Mouse (Mus musculus): ENCODE data around the gene Ppm1g. TPM values are rescaled to one million over a fixed set of nuclear protein-coding genes. Genes with fewer than 3 reads are reported as not detected.
"Not testable (repeated sequence)": the region's sequence is repeated elsewhere in the genome, so short reads cannot be mapped to it uniquely, and the experiment has no call there.

Ppm1g gene
- total RNA-seq, 4 experiments from 2014 or later = 93.5 to 125 (median 105) TPM

DNA sequence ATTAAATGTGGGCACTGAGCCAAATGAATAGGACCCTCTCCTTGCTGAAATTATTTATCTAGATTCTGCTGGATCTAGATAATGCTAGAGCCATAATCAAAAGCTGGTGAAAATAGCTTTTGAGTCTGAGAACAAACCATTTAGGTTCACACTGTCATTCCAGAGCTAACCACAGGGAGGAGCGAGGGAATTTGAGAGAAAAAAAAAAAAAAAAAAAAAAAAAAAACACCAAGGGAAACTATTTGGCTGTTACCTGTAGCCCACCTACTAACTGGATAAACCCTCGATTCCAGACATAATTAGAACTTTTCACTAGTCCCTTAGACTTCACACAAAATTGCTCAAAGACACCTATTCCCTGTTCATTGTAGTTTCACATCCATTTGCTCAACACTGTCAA, 1.4 kb downstream of the Ppm1g start:
- DNase-seq = no peak

DNA sequence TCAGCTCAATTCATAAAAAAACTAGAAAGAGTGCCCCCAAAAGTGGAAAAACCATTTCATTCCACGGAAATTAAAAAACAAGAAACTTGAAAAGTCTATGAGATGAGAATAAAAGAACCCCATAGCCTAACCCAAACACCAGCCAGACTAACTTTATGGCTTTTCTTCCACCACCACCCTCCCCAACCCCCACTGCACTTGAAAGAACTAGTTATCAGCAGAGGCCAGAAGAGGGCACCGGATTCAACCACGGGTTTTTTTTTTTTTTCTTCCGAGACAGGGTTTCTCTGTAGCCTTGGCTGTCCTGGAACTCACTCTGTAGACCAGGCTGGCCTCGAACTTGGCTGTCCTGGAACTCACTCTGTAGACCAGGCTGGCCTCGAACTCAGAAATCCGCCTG, 2.2 kb downstream of the Ppm1g start:
- no peak for DNase-seq

DNA sequence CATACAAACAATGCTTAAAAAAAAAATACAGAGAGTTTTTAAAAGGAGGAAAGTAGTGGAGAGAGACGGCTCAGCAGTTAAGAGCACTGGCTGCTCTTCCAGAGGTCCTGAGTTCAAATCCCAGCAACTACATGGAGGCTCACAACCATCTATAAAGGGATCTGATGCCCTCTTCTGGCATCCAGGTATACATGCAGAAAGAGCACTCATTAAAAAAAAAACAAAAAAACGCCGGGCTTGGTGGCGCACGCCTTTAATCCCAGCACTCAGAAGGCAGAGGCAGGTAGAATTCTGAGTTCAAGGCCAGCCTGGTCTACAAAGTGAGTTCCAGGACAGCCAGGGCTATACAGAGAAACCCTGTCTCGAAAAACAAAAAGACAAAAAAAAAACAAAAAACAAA, 3.9 kb downstream of the Ppm1g start:
- not testable (repeated sequence) for DNase-seq

DNA sequence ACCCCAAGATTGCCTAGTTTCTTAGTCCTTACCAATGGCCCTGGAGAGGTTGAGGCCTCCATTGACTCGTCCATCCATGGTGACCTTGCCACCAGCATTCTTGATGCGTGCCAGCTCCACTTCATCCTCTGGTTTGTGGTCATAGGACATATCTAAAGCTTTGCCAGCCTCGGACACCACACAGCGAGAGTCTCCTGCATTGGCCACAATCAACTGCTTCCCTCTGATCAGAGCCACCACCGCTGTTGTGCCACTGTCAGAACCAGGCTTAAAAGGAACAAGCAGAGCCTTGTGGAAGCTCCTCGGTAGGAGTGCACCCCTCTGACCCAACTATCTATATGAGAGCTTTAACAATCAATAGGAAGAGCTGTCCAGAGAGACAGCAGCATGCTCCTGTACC, 16.1 kb downstream of the Ppm1g start:
- DNase-seq = no peak

DNA sequence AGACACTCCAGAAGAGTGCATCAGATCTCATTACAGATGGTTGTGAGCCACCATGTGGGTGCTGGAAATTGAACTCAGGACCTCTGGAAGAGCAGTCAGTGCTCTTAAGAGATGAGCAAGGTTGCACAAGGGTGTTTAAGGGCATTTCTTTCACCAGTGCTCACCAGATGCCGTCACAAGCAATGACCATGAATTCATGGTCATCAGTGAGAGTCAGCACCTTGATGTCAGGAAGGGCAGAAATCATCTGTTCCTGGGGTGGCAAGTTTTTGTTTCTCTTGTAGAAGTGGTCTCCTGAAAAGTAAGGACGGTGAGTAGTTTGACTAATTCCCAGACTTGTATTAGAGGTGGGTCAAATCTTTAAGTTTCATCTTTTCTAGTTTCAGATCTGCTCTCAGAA, 16.6 kb downstream of the Ppm1g start:
- no peak for DNase-seq

DNA sequence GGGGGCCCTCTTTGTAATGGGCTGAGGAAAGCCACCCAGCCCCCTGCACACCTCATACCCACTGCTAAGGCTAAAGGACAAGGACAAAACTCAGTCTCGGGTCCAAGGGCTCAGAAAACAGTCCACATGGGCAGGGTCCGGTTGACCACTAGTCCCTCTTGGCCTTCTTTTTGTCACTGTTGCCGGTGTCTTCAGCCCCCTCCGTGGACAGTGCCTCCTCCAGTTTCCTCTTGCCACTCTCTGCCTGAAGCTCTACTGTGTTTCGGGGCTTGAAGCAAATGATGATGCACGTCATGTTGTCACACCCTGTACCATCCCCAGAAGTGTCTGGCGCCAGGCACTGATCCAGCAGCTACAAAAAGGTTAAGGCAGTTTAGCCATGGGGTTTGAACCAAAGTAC, 17.6 kb downstream of the Ppm1g start:
- no peak for DNase-seq

DNA sequence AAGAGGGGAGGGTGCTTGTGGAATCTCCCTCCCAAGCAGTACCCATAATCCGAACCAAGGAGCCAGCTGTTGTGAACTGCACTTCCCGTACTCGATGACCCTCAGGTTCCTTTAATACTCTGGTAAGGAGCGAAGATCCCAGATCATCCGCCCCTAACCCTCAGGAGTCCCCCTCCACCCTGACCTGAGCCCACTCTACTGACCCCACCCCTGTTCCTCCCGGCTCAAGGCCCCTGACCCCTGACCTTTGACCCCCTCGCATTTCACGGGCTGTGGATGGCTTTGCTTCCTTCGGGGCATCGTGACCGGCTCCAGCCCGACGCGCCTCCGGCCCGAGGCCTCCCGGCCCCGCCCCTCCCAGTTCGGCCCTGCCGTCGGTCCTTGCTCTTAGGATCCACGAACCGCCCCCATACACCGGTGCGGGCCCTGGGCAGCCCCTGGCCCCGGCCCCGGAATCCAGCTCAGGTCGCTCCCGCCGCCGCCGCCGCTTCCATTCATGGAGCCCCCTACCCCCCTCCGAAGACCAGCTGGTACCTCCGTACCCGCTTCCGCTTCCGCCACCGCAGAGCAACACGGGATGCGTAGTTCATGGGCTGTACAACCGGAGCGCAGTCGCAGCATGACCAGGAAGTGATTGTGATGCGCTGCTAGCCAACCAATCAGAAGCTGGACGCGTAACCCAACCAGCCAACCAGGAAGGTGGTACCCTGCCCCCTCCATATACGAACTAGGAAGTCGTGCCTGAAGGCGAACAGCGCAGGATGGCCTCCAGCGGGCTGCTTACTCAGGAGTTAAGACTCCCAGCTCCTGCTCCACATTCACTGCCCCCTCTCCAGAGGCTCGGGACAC, 18.5 kb downstream of the Ppm1g start, which contains the start of gene Zfp513:
Gene Zfp513, minus strand, starts transcription at position 562 of the 849 bp plus-strand sequence.
- peak; percentile 99 for DNase-seq

DNA sequence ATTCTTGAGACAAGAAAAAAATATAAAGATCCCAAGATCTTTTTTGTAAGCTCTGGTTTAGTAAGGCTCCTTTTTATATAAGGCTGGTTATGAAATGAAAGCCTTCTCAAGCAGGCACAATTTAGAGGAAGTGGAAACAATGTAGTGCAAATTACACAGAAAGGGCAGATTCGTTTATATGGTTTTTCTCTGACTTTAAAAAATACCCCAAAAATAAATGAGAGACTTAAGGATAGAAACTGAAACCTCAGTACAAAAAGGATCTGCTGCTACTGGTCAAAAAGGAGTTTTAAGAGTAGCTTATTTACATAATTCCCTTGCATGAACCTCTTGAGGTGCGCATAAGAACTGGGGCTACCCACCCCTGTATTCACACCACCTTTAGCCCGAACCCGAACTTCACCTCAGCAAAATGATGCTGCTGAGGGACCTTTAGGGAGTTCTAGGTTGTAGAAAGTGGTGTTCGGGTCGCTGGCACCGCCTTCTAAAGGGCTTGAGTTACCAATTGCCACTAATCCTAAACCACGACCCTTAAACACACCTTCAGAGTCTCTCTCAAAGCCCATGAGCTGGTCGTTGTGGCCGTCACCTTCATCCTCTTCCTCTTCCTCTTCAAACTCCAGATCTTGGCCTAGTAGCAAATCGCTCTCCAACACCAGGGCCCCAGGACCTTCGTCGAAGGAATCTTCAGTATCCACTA, 19.3 kb downstream of the Ppm1g start:
- no peak for DNase-seq

DNA sequence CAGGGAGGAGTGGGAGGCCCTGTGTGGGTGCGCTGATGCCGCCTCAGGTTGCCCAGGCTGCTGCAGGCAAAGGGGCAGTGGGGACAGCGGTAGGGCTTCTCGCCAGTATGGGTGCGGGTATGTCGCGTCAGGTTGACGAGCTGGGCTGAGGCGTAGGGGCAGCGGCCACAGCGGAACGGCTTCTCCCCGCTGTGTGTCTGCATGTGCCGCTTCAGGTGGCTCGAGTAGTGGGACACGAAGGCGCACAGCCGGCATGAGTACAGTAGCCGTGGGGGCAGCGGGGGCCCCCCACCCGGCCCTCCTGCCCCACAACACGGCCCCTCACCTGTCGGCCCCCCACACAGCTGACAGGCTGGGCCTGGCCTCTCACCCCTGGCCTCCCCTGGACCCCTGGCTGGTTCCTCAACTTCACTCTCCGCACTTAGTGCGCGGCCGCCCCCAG, 20.1 kb downstream of the Ppm1g start:
- DNase-seq = no peak

DNA sequence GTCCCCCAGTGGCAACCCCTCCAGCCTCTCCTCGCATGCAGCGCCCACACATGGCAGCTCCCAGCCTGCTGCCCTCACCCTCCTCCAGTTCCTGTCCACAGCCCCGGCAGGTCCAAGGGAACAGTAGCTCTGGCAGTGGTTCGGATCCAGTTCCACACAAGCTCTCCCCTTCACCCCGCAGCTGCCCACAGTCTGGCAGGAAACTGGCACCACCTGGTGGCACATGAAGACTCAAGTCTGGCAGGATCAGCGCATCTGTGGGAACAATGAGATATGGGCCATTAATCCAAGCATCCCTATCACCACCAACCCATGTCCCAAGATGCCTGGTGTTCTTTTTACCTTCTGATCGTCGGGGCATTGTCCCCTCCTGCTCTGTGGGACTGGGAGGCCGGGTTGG, 20.6 kb downstream of the Ppm1g start:
- no peak for DNase-seq

DNA sequence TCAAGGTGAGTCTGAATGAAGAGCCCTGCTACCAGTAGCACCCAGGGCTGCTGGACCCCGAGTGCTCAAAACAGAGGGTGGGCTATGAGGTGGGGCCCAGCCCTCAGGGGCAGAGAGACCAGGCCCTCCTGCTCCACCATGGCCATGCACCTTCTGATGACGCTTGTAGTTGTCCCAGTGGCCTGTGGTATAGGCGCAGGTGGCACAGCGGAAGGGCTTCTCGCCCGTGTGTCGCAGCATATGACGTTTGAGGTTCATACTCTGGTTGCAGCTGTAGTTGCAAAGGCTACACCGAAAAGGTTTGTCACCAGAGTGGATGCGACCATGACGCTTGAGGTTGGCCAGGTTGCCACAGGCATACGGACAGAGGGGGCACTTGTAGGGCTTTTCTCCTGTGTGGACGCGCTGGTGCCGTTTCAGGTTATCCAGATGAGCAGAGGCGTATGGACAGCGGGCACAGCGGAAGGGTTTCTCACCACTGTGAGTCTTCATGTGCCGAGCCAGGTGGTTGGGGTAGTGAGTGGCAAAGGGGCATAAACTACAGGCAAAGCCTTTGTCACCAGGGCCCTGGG, 21.1 kb downstream of the Ppm1g start:
- DNase-seq = no peak

DNA sequence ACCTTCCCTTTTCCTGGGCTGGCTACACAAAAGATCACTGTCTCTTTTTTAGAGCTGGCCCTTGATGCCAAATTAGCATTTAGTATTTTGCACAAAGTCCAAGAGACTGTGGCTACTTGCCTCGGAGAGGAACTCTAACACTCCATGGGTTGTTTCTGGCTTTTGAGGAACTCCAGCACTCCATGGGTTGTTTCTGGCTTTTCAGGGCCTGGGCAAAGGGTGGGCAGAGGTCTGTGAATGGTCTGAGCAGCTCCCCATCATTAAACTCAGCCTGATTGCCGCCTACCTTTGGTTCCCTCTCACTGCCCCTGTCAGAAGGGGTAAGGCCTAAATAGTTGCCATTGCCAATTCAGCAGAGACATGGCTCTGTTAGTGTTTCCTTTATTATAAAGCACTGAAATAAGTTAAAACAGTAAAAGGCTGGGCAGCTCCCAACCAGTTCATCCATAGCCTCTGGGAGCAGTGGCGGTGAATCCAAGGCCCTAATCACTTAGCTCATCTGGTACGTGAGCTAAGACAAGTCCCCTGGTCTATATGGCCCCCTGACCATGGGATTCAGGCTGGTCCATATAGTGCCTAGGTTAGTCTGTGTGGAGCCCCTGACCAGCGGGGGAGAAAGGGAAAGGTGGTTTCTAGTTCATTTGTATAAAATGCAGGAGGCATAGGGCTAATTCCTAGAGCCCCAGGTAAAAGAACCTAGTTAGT, 21.7 kb downstream of the Ppm1g start:
- DNase-seq = no peak

DNA sequence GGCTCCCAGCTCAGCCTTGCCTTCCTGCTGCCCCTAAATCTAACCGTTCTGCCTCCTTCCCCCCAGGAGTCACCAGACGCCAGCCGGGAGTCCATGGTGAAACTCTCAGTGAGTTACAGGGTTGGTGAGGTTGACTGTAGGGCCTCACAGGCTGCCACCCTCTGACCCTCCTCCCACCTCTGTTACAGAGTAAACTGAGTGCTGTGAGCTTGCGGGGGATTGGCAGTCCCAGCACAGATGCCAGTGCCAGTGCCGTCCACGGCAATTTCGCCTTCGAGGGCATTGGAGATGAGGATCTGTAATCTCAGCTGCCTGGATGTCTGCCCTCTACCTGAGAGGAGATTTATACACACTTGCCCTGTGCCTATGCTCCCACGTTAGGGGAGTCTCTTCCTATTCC, 22.3 kb downstream of the Ppm1g start:
- DNase-seq = no peak

DNA sequence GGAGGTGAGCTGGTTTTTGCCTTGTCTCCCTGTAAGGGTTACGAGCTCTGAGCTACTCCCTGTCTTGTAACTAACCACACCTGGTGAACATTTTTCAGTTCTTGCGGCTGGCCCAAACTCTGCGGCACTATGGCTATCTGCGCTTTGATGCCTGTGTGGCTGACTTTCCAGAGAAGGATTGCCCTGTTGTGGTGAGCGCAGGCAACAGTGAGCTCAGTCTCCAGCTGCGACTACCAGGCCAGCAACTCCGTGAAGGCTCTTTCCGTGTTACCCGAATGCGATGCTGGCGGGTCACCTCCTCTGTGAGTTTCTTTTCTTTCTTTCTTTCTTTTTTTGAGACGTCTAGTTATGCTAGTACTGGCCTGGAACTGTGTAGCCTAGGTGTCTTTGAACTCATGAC, 23.4 kb downstream of the Ppm1g start:
- DNase-seq = no peak

DNA sequence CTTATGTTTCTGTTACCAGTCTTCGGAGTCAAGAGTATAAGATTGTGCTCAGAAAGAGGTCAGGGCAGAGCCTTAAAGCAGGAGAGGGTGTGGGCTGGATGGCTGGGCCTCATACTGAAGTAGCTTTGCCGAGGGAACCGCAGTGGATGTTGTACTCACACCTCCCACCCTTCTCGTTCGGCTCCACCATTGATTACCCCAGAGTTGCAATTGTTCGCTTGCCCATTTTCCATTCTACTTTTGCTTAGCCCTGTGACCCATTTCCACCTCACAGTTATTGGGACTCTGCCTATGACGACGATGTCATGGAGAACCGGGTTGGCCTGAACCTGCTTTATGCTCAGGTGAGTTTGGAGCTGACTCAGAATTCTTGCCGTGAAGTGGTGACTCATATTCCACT, 24.3 kb downstream of the Ppm1g start:
- no peak for DNase-seq

DNA sequence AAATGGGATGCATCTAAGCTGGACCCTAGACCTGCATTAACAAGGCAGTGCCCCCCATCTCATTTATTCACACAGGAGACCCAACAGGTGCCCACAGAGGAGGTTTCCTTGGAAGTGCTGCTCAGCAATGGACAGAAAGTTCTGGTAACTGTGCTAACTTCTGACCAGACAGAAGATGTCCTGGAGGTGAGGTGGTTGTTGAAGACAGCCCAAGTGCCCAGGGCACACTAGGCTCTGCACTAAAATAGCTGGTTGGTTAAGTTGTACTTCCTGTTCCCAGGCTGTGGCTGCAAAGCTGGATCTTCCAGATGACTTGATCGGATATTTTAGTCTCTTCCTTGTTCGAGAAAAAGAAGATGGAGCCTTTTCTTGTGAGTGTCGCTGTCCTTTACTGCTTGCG, 24.8 kb downstream of the Ppm1g start:
- DNase-seq = no peak

DNA sequence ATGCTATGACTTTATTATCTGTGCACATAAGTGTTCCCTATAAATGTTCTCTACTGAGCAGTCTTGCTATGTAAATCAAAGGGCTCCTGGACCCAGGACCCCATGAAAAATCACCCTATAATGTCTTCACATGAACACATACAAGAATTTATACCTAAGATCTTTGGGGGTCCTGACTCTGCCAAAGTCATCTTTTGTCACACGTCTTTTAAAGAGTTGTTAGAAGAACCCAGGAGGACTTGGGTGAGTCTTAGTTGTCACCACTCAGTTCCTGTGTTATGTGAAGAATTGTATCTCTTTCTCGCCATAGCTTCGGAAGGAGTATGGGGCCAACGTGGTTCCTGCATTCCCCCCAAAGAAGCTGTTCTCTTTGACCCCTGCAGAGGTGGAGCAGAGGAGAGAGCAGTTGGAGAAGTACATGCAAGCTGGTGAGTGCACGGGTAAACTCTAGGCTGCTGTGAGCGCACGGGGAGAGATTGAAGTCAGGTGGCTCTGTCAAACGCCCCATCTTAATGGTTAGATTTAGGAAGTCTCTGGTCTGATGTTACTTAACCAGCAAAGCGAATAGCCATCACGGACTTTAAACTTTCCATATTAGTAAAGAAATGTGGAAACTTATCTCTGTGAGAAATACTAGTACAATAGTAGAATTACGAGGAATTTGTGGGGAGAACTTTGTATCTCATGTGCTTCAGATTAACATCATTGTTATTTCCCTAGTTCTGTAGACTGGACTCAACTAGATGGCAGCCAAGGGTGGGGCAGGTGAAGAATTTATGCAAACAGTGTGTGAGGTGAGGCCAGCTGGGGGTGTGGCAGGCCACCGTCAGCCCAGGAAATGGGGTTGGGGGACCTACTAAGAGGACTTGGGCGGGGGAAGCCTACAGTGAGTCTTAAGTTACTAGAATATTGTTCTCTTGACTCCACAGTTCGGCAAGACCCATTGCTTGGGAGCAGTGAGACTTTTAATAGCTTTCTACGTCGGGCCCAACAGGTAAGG, 25.7 kb downstream of the Ppm1g start:
- no peak for DNase-seq

DNA sequence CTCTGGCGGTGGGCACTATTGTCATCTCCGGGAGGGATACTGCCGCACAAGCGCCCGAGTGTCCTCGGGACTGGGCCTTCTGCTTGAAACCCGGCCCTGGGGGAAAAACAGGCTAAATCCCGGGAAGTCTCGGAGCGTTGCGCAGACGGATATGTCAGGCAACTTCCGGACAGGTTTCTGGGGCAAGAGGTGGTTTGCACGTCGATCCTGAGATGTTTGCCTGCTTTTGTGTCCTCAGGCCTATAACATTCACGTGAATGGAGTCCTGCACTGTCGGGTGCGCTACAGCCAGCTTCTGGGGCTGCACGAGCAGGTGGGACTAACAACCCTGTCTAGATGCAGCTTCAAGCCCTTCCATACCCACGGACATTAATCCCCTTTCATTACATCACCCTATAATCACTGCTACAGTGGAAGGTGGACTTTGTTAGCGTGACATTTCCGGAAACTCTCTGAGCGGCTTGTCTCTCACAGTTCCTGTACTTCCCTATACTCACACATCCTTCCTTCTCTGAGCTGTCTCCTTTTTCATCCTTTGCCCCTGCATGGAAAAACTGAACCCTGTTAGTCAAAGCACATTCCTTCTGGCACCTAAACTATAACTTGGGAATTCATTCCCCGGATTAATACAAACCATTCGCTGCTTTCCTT, 26.7 kb downstream of the Ppm1g start:
- peak; percentile 41 for DNase-seq

DNA sequence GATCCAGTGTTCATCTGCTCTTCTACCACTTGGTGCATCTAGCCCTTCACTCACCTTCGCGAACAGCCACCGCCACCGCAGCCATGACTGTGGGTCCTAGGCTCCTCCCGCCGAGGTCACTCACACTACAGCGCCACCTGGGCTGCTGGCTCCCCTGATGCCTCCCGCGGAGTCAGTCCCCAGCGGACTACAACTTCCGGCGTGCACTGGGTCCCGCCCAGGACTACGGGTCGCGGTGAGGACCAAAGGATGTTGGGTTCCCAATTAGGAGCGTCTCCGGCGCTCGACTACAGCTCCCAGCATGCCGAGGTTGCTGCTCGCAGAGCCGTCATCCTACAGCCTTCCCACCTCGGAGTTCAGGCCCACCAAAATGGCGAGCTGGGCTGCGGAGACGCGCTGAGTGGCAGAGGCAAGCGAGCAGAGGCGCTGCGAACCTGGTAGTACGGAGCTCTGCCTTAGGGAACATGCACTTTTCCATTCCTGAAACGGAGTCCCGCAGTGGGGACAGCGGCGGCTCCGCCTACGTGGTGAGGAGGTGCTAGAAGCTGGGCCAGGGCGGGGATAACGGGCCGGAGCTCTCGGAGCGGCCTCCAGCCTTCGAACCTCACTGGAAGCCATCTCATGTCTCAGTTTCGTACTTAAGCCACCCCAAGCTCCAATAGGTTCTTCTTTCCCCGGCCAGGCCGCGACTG, 27.4 kb downstream of the Ppm1g start, which contains the start of the genes Snx17 and Eif2b4:
Gene Snx17, plus strand, starts transcription at position 289 of the 692 bp plus-strand sequence.
Gene Eif2b4, minus strand, starts transcription at position 492 of the 692 bp plus-strand sequence.
- DNase-seq = peak; percentile 99

Measured in adrenal gland, adult 8-10 months (tissue).